Mouse (Mus musculus): ENCODE results near the gene Lypd5. TPM values are rescaled to one million over a fixed set of nuclear protein-coding genes. Genes with fewer than 3 reads are reported as not detected.

The Lypd5 gene
- polyA plus RNA-seq, 1 experiment: not detected

DNA sequence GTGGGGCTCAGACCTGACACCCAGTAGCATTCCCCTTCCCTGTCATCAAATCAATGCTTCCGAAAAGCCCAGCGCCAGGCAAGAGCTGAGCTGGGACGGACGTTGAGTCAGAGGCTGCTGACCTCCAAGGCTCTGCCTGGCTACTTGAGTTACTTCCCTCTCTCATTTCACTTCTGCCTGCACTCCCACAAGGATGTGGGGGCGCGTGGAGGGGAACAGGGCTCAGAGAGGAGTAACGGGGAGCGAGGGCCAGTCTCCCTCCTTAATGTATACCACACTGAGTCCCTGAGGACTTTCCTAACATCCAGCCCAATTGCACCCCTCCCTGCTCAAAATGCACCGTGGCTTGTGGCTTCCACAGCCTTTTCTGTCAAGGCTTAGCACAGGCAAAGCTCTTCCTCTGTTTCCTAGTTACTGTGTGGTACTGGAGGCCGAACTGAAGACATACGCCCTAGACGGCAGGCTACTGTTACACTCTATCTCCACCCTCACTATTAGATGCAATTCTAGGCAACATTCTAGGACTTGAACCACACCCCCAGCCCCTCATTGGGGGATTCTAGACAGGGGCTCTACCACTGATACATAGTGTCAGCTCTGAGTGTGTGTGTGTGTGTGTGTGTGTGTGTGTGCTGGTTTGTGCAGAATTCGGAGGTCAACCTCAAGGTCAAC, 40.7 kb downstream of the Lypd5 start:
- Histone ChIP-seq H3K36me3 (ENCODE audit: control insufficient read depth, insufficient read depth) (peaks cover 15% of the 10 kb centered on the region), H3K79me3 (ENCODE audit: low read depth) (peaks cover 6% of the 10 kb centered on the region), H3K79me2 (ENCODE audit: control insufficient read depth, insufficient read depth) (peaks cover 23% of the 10 kb centered on the region), H3ac (ENCODE audit: control insufficient read depth, insufficient read length, low read depth) (no peak overlapping the region), H3K4me3 (ENCODE audit: insufficient read depth, poor library complexity, severe bottlenecking) (no peak overlapping the region), H3K27me3 (ENCODE audit: control insufficient read depth, insufficient read depth, insufficient read length) (no peaks in the 10 kb centered on the region)
- TF ChIP-seq CEBPB (IDR thresholded peaks at IDR 0.05; ENCODE audit: low read depth) (no peak), CTCF (IDR thresholded peaks at IDR 0.05; ENCODE audit: control insufficient read depth, insufficient read depth, insufficient read length) (no peak), MYOG (IDR thresholded peaks at IDR 0.05; ENCODE audit: control insufficient read depth, extremely low read depth, insufficient read length) (no peak), MAX (IDR thresholded peaks at IDR 0.05) (no peak), USF1 (IDR thresholded peaks at IDR 0.05; ENCODE audit: low read depth) (no peak), MYOD1 (IDR thresholded peaks at IDR 0.05; ENCODE audit: control insufficient read depth, insufficient read length, low read depth) (no peak), FOSL1 (IDR thresholded peaks at IDR 0.05; ENCODE audit: insufficient read depth, low read length, poor library complexity, severe bottlenecking) (no peak)

DNA sequence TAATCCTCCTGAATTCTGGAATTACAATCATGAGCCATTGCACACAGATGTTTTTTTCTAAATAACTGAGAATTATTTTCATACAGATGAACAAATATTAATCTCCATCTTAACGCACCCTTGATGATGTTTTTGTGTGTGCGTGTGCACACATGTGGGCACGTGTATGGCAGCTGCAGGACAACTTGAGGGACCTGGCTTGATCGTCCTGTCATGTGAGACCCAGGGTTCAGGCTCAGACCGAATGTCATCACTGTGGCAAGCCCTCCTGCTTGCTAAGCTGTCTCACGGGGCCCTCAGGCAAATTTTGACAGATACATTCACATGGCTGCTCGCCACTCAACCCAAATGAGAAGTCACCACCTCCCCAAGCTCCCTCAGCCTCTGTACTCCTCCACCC, 41.5 kb downstream of the Lypd5 start:
- no peaks in the 10 kb centered on the region for H3K27me3 ChIP-seq (ENCODE audit: control insufficient read depth, insufficient read depth, insufficient read length)
- H3K36me3 ChIP-seq (ENCODE audit: control insufficient read depth, insufficient read depth): peaks cover 8% of the 10 kb centered on the region
- TF ChIP-seq MAX (IDR thresholded peaks at IDR 0.05) (no peak), FOSL1 (IDR thresholded peaks at IDR 0.05; ENCODE audit: insufficient read depth, low read length, poor library complexity, severe bottlenecking) (no peak), CEBPB (IDR thresholded peaks at IDR 0.05; ENCODE audit: low read depth) (no peak), CTCF (IDR thresholded peaks at IDR 0.05; ENCODE audit: control insufficient read depth, insufficient read depth, insufficient read length) (no peak), MYOG (IDR thresholded peaks at IDR 0.05; ENCODE audit: control insufficient read depth, extremely low read depth, insufficient read length) (no peak), MYOD1 (IDR thresholded peaks at IDR 0.05; ENCODE audit: control insufficient read depth, insufficient read length, low read depth) (no peak), USF1 (IDR thresholded peaks at IDR 0.05; ENCODE audit: low read depth) (no peak)
- H3K79me3 ChIP-seq (ENCODE audit: low read depth): peaks cover 6% of the 10 kb centered on the region
- H3K79me2 ChIP-seq (ENCODE audit: control insufficient read depth, insufficient read depth): peaks cover 23% of the 10 kb centered on the region
- H3ac ChIP-seq (ENCODE audit: control insufficient read depth, insufficient read length, low read depth): peak overlapping the region; percentile 9
- no peak overlapping the region for H3K4me3 ChIP-seq (ENCODE audit: insufficient read depth, poor library complexity, severe bottlenecking)

DNA sequence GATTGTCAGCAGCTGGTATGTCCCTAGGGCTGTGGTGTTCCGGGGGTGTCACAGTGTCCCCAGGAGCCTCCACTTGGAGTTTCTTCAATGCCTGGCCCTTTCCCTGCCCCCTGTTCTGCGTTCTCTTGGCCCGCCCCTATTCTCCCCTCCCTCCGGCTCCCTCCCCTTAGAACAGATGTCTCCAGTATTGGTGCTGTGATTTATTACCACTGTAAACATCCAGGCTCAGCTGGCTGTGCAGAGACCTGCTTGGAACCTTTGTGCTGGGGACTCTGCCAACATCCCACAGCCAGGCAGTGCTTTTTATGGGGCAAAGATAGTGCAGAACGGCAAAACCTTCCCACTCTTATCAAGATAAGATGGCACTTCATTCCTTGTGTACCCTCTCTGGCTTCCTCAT, 42.1 kb downstream of the Lypd5 start:
- H3K4me3 ChIP-seq (ENCODE audit: insufficient read depth, poor library complexity, severe bottlenecking): no peak overlapping the region

DNA sequence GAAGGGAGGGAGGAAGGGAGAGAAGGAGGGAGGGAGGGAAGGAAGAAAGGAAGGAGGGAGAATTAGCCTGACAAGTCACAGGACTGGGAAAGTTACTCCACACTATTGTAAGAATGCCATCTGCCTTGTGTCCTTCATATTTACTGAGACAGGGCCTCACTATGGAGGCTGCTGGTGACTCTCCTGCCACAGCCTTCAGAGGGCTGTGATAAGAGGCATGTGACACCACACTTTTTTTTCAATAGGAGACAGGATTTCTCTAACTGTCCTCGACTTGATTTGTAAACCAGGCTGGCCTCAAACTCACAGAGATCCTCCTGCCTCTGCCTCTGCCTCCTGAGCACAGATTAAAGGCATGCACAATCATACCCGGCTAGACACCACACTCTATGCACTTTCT, 42.7 kb downstream of the Lypd5 start:
- TF ChIP-seq USF1 (IDR thresholded peaks at IDR 0.05; ENCODE audit: low read depth) (no peak), MYOG (IDR thresholded peaks at IDR 0.05; ENCODE audit: control insufficient read depth, extremely low read depth, insufficient read length) (no peak), FOSL1 (IDR thresholded peaks at IDR 0.05; ENCODE audit: insufficient read depth, low read length, poor library complexity, severe bottlenecking) (no peak), CEBPB (IDR thresholded peaks at IDR 0.05; ENCODE audit: low read depth) (no peak), CTCF (IDR thresholded peaks at IDR 0.05; ENCODE audit: control insufficient read depth, insufficient read depth, insufficient read length) (no peak)
- Histone ChIP-seq H3K4me3 (ENCODE audit: insufficient read depth, poor library complexity, severe bottlenecking) (no peak overlapping the region), H3K36me3 (ENCODE audit: control insufficient read depth, insufficient read depth) (no peaks in the 10 kb centered on the region)

More for the DNA sequence above, 42.1 kb downstream of the Lypd5 start:
- Histone ChIP-seq H3K79me3 (ENCODE audit: low read depth) (peaks cover 6% of the 10 kb centered on the region), H3K27me3 (ENCODE audit: control insufficient read depth, insufficient read depth, insufficient read length) (no peaks in the 10 kb centered on the region), H3K79me2 (ENCODE audit: control insufficient read depth, insufficient read depth) (peaks cover 23% of the 10 kb centered on the region), H3ac (ENCODE audit: control insufficient read depth, insufficient read length, low read depth) (no peak overlapping the region), H3K36me3 (ENCODE audit: control insufficient read depth, insufficient read depth) (peaks cover 2% of the 10 kb centered on the region)
- no peak for TF ChIP-seq MYOG (IDR thresholded peaks at IDR 0.05; ENCODE audit: control insufficient read depth, extremely low read depth, insufficient read length)
- TF ChIP-seq MAX (IDR thresholded peaks at IDR 0.05): no peak
- TF ChIP-seq MYOD1 (IDR thresholded peaks at IDR 0.05; ENCODE audit: control insufficient read depth, insufficient read length, low read depth): no peak
- TF ChIP-seq CEBPB (IDR thresholded peaks at IDR 0.05; ENCODE audit: low read depth): no peak
- TF ChIP-seq USF1 (IDR thresholded peaks at IDR 0.05; ENCODE audit: low read depth): no peak
- TF ChIP-seq FOSL1 (IDR thresholded peaks at IDR 0.05; ENCODE audit: insufficient read depth, low read length, poor library complexity, severe bottlenecking): no peak
- TF ChIP-seq CTCF (IDR thresholded peaks at IDR 0.05; ENCODE audit: control insufficient read depth, insufficient read depth, insufficient read length): no peak

DNA sequence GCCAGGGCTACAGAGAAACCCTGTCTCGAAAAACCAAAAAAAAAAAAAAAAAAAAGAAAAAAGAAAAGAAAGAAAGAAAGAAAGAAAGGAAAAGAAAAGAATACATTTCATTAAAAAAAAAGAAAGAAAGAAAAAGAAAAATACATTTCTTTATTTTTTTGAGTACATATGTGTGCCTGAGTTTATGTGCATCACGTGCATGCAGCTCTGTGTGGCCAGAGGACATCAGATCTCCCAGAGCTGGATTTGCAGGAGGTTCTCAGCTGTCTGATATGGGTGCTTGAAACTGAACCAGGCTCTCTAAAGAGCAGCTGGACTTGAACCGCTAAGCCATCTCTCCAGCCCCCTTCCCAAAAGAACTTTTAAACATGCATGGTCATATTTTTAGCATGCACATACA, 45.1 kb downstream of the Lypd5 start:
- Histone ChIP-seq H3ac (ENCODE audit: control insufficient read depth, insufficient read length, low read depth) (no peak overlapping the region), H3K27me3 (ENCODE audit: control insufficient read depth, insufficient read depth, insufficient read length) (no peaks in the 10 kb centered on the region), H3K79me3 (ENCODE audit: low read depth) (peaks cover 6% of the 10 kb centered on the region), H3K4me3 (ENCODE audit: insufficient read depth, poor library complexity, severe bottlenecking) (no peak overlapping the region), H3K79me2 (ENCODE audit: control insufficient read depth, insufficient read depth) (peaks cover 27% of the 10 kb centered on the region), H3K36me3 (ENCODE audit: control insufficient read depth, insufficient read depth) (no peaks in the 10 kb centered on the region)
- TF ChIP-seq CEBPB (IDR thresholded peaks at IDR 0.05; ENCODE audit: low read depth) (no peak), CTCF (IDR thresholded peaks at IDR 0.05; ENCODE audit: control insufficient read depth, insufficient read depth, insufficient read length) (no peak), MYOG (IDR thresholded peaks at IDR 0.05; ENCODE audit: control insufficient read depth, extremely low read depth, insufficient read length) (no peak), USF1 (IDR thresholded peaks at IDR 0.05; ENCODE audit: low read depth) (no peak), FOSL1 (IDR thresholded peaks at IDR 0.05; ENCODE audit: insufficient read depth, low read length, poor library complexity, severe bottlenecking) (no peak), MAX (IDR thresholded peaks at IDR 0.05) (no peak), MYOD1 (IDR thresholded peaks at IDR 0.05; ENCODE audit: control insufficient read depth, insufficient read length, low read depth) (no peak)

More for the DNA sequence above, 42.7 kb downstream of the Lypd5 start:
- H3K27me3 ChIP-seq (ENCODE audit: control insufficient read depth, insufficient read depth, insufficient read length): no peaks in the 10 kb centered on the region
- peaks cover 6% of the 10 kb centered on the region for H3K79me3 ChIP-seq (ENCODE audit: low read depth)
- peaks cover 23% of the 10 kb centered on the region for H3K79me2 ChIP-seq (ENCODE audit: control insufficient read depth, insufficient read depth)
- no peak overlapping the region for H3ac ChIP-seq (ENCODE audit: control insufficient read depth, insufficient read length, low read depth)

Measured in C2C12 (cell line).